Mouse (Mus musculus): ENCODE results near the gene RPS10-NUDT3. TPM values are rescaled to one million over a fixed set of nuclear protein-coding genes. Genes with fewer than 3 reads are reported as not detected.

The RPS10-NUDT3 gene
- polyA plus RNA-seq, 1 experiment from 2014 or later, result not detected

- Histone ChIP-seq H3K4me1 (peaks cover 47% of the 10 kb centered on the region), H3K4me3 (replicated peaks) (peak overlapping the region; percentile 63), H3K9ac (peak overlapping the region; percentile 50), H3K9me3 (replicated peaks) (no peaks in the 10 kb centered on the region), H3K36me3 (peaks cover 3% of the 10 kb centered on the region; the same call in 1 of the 2 replicates), H3K4me2 (replicated peaks) (peak overlapping the region; percentile 70), H3K27ac (replicated peaks) (peak overlapping the region; percentile 94), H3K27me3 (no peaks in the 10 kb centered on the region)
- WGBS, result 0% methylated on average over 58 of the region's 75 CpGs
- peak; percentile 5; the same call in 1 of the 2 replicates for ATAC-seq (ENCODE audit: insufficient number of reproducible peaks, low FRiP score, low TSS enrichment, low read depth)
Observed at GRCm38 (mm10) chr17:27557181-27557926, 77.7 kb downstream of the RPS10-NUDT3 start.

- H3K36me3 ChIP-seq, result peaks cover 1% of the 10 kb centered on the region; the same call in 1 of the 2 replicates
- under 1% methylated on average over 79 of the region's 79 CpGs for WGBS
- peak; percentile 75 for ATAC-seq (ENCODE audit: insufficient number of reproducible peaks, low FRiP score, low TSS enrichment, low read depth)
Observed at GRCm38 (mm10) chr17:27556315-27557011, 78.6 kb downstream of the RPS10-NUDT3 start, which contains the start of gene Hmga1. TSS of gene Hmga1 (plus strand) at chr17:27556497.

GRCm38 (mm10) chr17:27555512-27556172, 79.4 kb downstream of the RPS10-NUDT3 start:
- ATAC-seq (ENCODE audit: insufficient number of reproducible peaks, low FRiP score, low TSS enrichment, low read depth), result peak; percentile 35
- Histone ChIP-seq H3K9ac (peak overlapping the region; percentile 50), H3K4me3 (replicated peaks) (peak overlapping the region; percentile 63), H3K4me1 (peaks cover 39% of the 10 kb centered on the region), H3K27me3 (no peaks in the 10 kb centered on the region), H3K9me3 (replicated peaks) (no peaks in the 10 kb centered on the region), H3K27ac (replicated peaks) (peak overlapping the region; percentile 94), H3K36me3 (no peaks in the 10 kb centered on the region), H3K4me2 (replicated peaks) (peak overlapping the region; percentile 70)
- WGBS, result under 1% methylated on average over 49 of the region's 55 CpGs

More at GRCm38 (mm10) chr17:27556315-27557011, 78.6 kb downstream of the RPS10-NUDT3 start, which contains the start of gene Hmga1:
- Histone ChIP-seq H3K4me3 (replicated peaks) (peak within 1 kb of the TSS; percentile 63), H3K9ac (peak within 1 kb of the TSS; percentile 50), H3K27ac (replicated peaks) (peak within 1 kb of the TSS; percentile 94), H3K27me3 (no peaks in the 10 kb centered on the region), H3K4me1 (peaks cover 39% of the 10 kb centered on the region), H3K4me2 (replicated peaks) (peak within 1 kb of the TSS; percentile 70), H3K9me3 (replicated peaks) (no peaks in the 10 kb centered on the region)

- Histone ChIP-seq H3K4me3 (replicated peaks) (peak overlapping the region; percentile 63), H3K9ac (peak overlapping the region; percentile 50), H3K27ac (replicated peaks) (peak overlapping the region; percentile 94), H3K27me3 (no peaks in the 10 kb centered on the region), H3K36me3 (no peaks in the 10 kb centered on the region), H3K9me3 (replicated peaks) (no peaks in the 10 kb centered on the region), H3K4me2 (replicated peaks) (peak overlapping the region; percentile 70), H3K4me1 (peaks cover 39% of the 10 kb centered on the region)
- ATAC-seq (ENCODE audit: insufficient number of reproducible peaks, low FRiP score, low TSS enrichment, low read depth), result peak; percentile 39
- under 1% methylated on average over 39 of the region's 39 CpGs for WGBS
Observed at GRCm38 (mm10) chr17:27555075-27555511, 79.9 kb downstream of the RPS10-NUDT3 start.

- H3K4me2 ChIP-seq (replicated peaks), result peak overlapping the region; percentile 70
- peak overlapping the region; percentile 50 for H3K9ac ChIP-seq
- H3K27ac ChIP-seq (replicated peaks), result peak overlapping the region; percentile 94
- H3K36me3 ChIP-seq, result no peaks in the 10 kb centered on the region
- peak overlapping the region; percentile 63 for H3K4me3 ChIP-seq (replicated peaks)
- H3K9me3 ChIP-seq (replicated peaks), result no peaks in the 10 kb centered on the region
- 45% methylated on average over 20 of the region's 20 CpGs for WGBS
- peaks cover 39% of the 10 kb centered on the region for H3K4me1 ChIP-seq
- ATAC-seq (ENCODE audit: insufficient number of reproducible peaks, low FRiP score, low TSS enrichment, low read depth), result no peak
- H3K27me3 ChIP-seq, result no peaks in the 10 kb centered on the region
Observed at GRCm38 (mm10) chr17:27554062-27554960, 80.7 kb downstream of the RPS10-NUDT3 start.

- no peak overlapping the region for H3K4me3 ChIP-seq (replicated peaks)
- H3K27ac ChIP-seq (replicated peaks), result no peak overlapping the region
- no peaks in the 10 kb centered on the region for H3K36me3 ChIP-seq
- peaks cover 21% of the 10 kb centered on the region for H3K4me1 ChIP-seq
- no peak overlapping the region for H3K9ac ChIP-seq
- no peaks in the 10 kb centered on the region for H3K9me3 ChIP-seq (replicated peaks)
- no peak overlapping the region for H3K4me2 ChIP-seq (replicated peaks)
- H3K27me3 ChIP-seq, result no peaks in the 10 kb centered on the region
- ATAC-seq (ENCODE audit: insufficient number of reproducible peaks, low FRiP score, low TSS enrichment, low read depth), result no peak
- WGBS, result 72% methylated on average over 23 of the region's 23 CpGs
Observed at GRCm38 (mm10) chr17:27552215-27553201, 82.5 kb downstream of the RPS10-NUDT3 start.

GRCm38 (mm10) chr17:27551393-27551940, 83.6 kb downstream of the RPS10-NUDT3 start:
- Histone ChIP-seq H3K36me3 (no peaks in the 10 kb centered on the region), H3K27me3 (no peaks in the 10 kb centered on the region), H3K4me1 (peaks cover 18% of the 10 kb centered on the region), H3K27ac (replicated peaks) (no peak overlapping the region), H3K9ac (no peak overlapping the region), H3K4me3 (replicated peaks) (no peak overlapping the region), H3K4me2 (replicated peaks) (no peak overlapping the region), H3K9me3 (replicated peaks) (no peaks in the 10 kb centered on the region)
- WGBS, result 54% methylated on average over 10 of the region's 10 CpGs
- no peak for ATAC-seq (ENCODE audit: insufficient number of reproducible peaks, low FRiP score, low TSS enrichment, low read depth)

GRCm38 (mm10) chr17:27549234-27549633, 85.8 kb downstream of the RPS10-NUDT3 start:
- Histone ChIP-seq H3K36me3 (no peaks in the 10 kb centered on the region), H3K27ac (replicated peaks) (no peak overlapping the region), H3K9me3 (replicated peaks) (no peaks in the 10 kb centered on the region), H3K9ac (no peak overlapping the region), H3K4me3 (replicated peaks) (no peak overlapping the region), H3K4me1 (no peaks in the 10 kb centered on the region), H3K4me2 (replicated peaks) (no peak overlapping the region), H3K27me3 (no peaks in the 10 kb centered on the region)
- 61% methylated on average over 8 of the region's 8 CpGs for WGBS
- no peak for ATAC-seq (ENCODE audit: insufficient number of reproducible peaks, low FRiP score, low TSS enrichment, low read depth)

- 58% methylated on average over 9 of the region's 9 CpGs for WGBS
- no peak for ATAC-seq (ENCODE audit: insufficient number of reproducible peaks, low FRiP score, low TSS enrichment, low read depth)
- no peak overlapping the region for H3K27ac ChIP-seq (replicated peaks)
Observed at GRCm38 (mm10) chr17:27547253-27547868, 87.7 kb downstream of the RPS10-NUDT3 start.

More at GRCm38 (mm10) chr17:27547253-27547868, 87.7 kb downstream of the RPS10-NUDT3 start:
- no peak overlapping the region for H3K9ac ChIP-seq
- H3K4me1 ChIP-seq, result no peaks in the 10 kb centered on the region
- no peak overlapping the region for H3K4me3 ChIP-seq (replicated peaks)
- no peaks in the 10 kb centered on the region for H3K36me3 ChIP-seq
- no peaks in the 10 kb centered on the region for H3K27me3 ChIP-seq
- H3K9me3 ChIP-seq (replicated peaks), result no peaks in the 10 kb centered on the region
- H3K4me2 ChIP-seq (replicated peaks), result no peak overlapping the region
